Mouse (Mus musculus): ENCODE measurements around the gene Spo11.

GRCm38 (mm10) chr2:172998478-172998877 is 21.0 kb downstream of the Spo11 start:
- no peak for TF ChIP-seq POLR2A (IDR thresholded peaks at IDR 0.05; ENCODE audit: borderline replicate concordance, control insufficient read depth, low read depth, low read length)
- no peak for TF ChIP-seq CTCF (IDR thresholded peaks at IDR 0.05; ENCODE audit: control insufficient read depth, insufficient read depth, low read length)
